Mouse (Mus musculus): ENCODE measurements at regions not wholly inside any gene's neighbourhood (a gene's known extent, or its start where the extent isn't known, plus 50 kb on each side); places are given as distances from the start of the nearest gene placed in this dataset.

- Histone ChIP-seq H3K27ac (replicated peaks; ENCODE audit: insufficient read depth, low read depth, low read length) (no peak overlapping the region), H3K9ac (ENCODE audit: low read depth, low read length) (no peak overlapping the region), H3K36me3 (ENCODE audit: control insufficient read depth, insufficient read depth, low read length) (no peaks in the 10 kb centered on the region), H3K27me3 (ENCODE audit: control insufficient read depth, insufficient read depth, low read length) (no peaks in the 10 kb centered on the region), H3K4me3 (ENCODE audit: insufficient read depth, low read depth, low read length) (no peak overlapping the region), H3K4me1 (ENCODE audit: control insufficient read depth, insufficient read depth, low read length) (no peaks in the 10 kb centered on the region), H3K79me2 (ENCODE audit: control insufficient read depth, insufficient read depth, low read length) (no peaks in the 10 kb centered on the region)
- TF ChIP-seq POLR2A (IDR thresholded peaks at IDR 0.05; ENCODE audit: extremely low read depth, insufficient read depth, low read length) (no peak), CTCF (IDR thresholded peaks at IDR 0.05; ENCODE audit: low read depth, low read length) (peak; percentile 28)
- DNase-seq (ENCODE audit: extremely low read depth, low read depth, low spot score) = peak; percentile 2
- 11% methylated on average over 15 of the region's 15 CpGs for WGBS
These were observed 794.3 kb upstream of the Api5 start for GRCm38 (mm10) chr2:95232135-95232772.

- no peak for TF ChIP-seq CTCF (IDR thresholded peaks at IDR 0.05; ENCODE audit: low read depth, low read length)
- WGBS = 24% methylated on average over 9 of the region's 9 CpGs
- no peak overlapping the region for H3K27ac ChIP-seq (replicated peaks; ENCODE audit: insufficient read depth, low read depth, low read length)
- no peak overlapping the region for H3K4me3 ChIP-seq (ENCODE audit: insufficient read depth, low read depth, low read length)
- no peaks in the 10 kb centered on the region for H3K4me1 ChIP-seq (ENCODE audit: control insufficient read depth, insufficient read depth, low read length)
- H3K9ac ChIP-seq (ENCODE audit: low read depth, low read length) = no peak overlapping the region
- H3K27me3 ChIP-seq (ENCODE audit: control insufficient read depth, insufficient read depth, low read length) = no peaks in the 10 kb centered on the region
- H3K36me3 ChIP-seq (ENCODE audit: control insufficient read depth, insufficient read depth, low read length) = no peaks in the 10 kb centered on the region
- DNase-seq (ENCODE audit: extremely low read depth, low read depth, low spot score) = no peak
- H3K79me2 ChIP-seq (ENCODE audit: control insufficient read depth, insufficient read depth, low read length) = no peaks in the 10 kb centered on the region
These were observed 793.8 kb upstream of the Api5 start for GRCm38 (mm10) chr2:95231739-95232134.

GRCm38 (mm10) chr2:95229386-95229785, 791.5 kb upstream of the Api5 start:
- DNase-seq (ENCODE audit: extremely low read depth, low read depth, low spot score) = no peak
- H3K79me2 ChIP-seq (ENCODE audit: control insufficient read depth, insufficient read depth, low read length) = no peaks in the 10 kb centered on the region
- TF ChIP-seq POLR2A (IDR thresholded peaks at IDR 0.05; ENCODE audit: extremely low read depth, insufficient read depth, low read length) (no peak), CTCF (IDR thresholded peaks at IDR 0.05; ENCODE audit: low read depth, low read length) (no peak)
- H3K4me1 ChIP-seq (ENCODE audit: control insufficient read depth, insufficient read depth, low read length) = no peaks in the 10 kb centered on the region
- no peak overlapping the region for H3K4me3 ChIP-seq (ENCODE audit: insufficient read depth, low read depth, low read length)
- H3K36me3 ChIP-seq (ENCODE audit: control insufficient read depth, insufficient read depth, low read length) = no peaks in the 10 kb centered on the region
- 77% methylated on average over 2 of the region's 2 CpGs for WGBS
- H3K9ac ChIP-seq (ENCODE audit: low read depth, low read length) = no peak overlapping the region
- no peaks in the 10 kb centered on the region for H3K27me3 ChIP-seq (ENCODE audit: control insufficient read depth, insufficient read depth, low read length)
- H3K27ac ChIP-seq (replicated peaks; ENCODE audit: insufficient read depth, low read depth, low read length) = no peak overlapping the region

GRCm38 (mm10) chr2:95210216-95210941, 772.4 kb upstream of the Api5 start:
- no peaks in the 10 kb centered on the region for H3K79me2 ChIP-seq (ENCODE audit: control insufficient read depth, insufficient read depth, low read length)
- no peaks in the 10 kb centered on the region for H3K36me3 ChIP-seq (ENCODE audit: control insufficient read depth, insufficient read depth, low read length)
- H3K9ac ChIP-seq (ENCODE audit: low read depth, low read length) = no peak overlapping the region
- WGBS = 63% methylated on average over 4 of the region's 4 CpGs
- peak; percentile 1 for DNase-seq (ENCODE audit: extremely low read depth, low read depth, low spot score)
- no peaks in the 10 kb centered on the region for H3K4me1 ChIP-seq (ENCODE audit: control insufficient read depth, insufficient read depth, low read length)
- no peaks in the 10 kb centered on the region for H3K27me3 ChIP-seq (ENCODE audit: control insufficient read depth, insufficient read depth, low read length)
- TF ChIP-seq CTCF (IDR thresholded peaks at IDR 0.05; ENCODE audit: low read depth, low read length) (no peak), POLR2A (IDR thresholded peaks at IDR 0.05; ENCODE audit: extremely low read depth, insufficient read depth, low read length) (no peak)
- H3K4me3 ChIP-seq (ENCODE audit: insufficient read depth, low read depth, low read length) = no peak overlapping the region
- H3K27ac ChIP-seq (replicated peaks; ENCODE audit: insufficient read depth, low read depth, low read length) = no peak overlapping the region

All from liver, adult 2 months (tissue).